Mouse (Mus musculus) T-helper 1 cell (primary cell): ENCODE results near the gene Mtus2.
"Not testable (repeated sequence)": the region's sequence is repeated elsewhere in the genome, so short reads cannot be mapped to it uniquely, and the experiment has no call there.

Source experiments
- in situ Hi-C: fragments of 300-600 bp; cut with MboI, MseI; formaldehyde crosslinking; loops from one replicate; pipeline ENCODE4 v1.15.1; 2025; ENCODE audit warnings: high pct_unique_total_duplicates

Mtus2 gene

DNA sequence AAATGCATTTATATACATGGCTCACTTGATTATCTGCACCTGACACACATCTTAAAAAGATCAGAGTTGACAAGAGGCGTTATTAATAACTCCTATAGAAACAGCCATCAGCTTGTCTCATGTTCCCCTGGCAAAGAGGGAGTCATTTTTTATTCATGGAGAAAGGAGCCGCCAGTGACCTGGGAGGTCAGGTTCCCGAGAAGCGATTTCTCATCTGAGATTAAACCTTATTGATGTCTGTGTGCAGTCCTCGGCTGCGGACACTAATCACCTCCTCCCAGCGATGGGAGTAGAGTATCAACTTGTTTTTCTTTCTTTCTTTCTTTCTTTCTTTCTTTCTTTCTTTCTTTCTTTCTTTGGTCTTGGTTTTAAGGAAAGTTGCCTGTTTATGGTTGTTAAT lies 150.8 kb downstream of the Mtus2 start:
- in situ Hi-C loops = no loop called here

- in situ Hi-C loops = no loop called here
Measured at GRCm38 (mm10) chr5:148108314-148108713, 151.2 kb downstream of the Mtus2 start.

DNA sequence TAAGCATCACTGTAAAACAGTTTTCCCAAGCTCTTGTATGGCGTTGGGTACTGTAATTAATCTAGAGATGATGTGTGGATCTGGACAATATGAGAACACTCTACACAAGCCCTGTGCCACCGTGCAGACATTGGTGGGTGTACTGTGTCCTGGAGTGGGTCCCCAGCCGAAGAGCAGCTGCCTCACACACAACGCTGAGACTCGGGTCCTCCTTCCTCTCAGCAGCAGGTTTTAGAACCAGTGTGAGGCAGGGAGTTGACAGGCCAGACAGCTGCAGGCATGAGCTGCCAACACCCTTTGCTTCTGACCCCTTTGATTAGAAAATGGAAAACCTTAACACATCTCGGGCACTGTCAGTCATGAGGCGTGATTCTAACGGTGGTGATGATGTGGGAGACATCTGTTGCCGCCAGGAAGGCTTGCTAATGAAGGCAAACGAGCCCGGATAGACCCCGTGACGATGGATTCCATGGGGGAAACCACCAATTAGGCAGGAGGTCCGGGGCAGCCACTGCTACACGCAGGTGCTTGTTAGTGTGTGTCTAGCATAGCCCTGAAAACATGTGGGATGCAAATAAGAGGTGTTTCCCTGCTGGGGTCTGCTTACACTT lies 158.2 kb downstream of the Mtus2 start:
- in situ Hi-C loops = no loop called here

- in situ Hi-C loops = no loop called here
Measured at GRCm38 (mm10) chr5:148124354-148124753, 167.2 kb downstream of the Mtus2 start.

DNA sequence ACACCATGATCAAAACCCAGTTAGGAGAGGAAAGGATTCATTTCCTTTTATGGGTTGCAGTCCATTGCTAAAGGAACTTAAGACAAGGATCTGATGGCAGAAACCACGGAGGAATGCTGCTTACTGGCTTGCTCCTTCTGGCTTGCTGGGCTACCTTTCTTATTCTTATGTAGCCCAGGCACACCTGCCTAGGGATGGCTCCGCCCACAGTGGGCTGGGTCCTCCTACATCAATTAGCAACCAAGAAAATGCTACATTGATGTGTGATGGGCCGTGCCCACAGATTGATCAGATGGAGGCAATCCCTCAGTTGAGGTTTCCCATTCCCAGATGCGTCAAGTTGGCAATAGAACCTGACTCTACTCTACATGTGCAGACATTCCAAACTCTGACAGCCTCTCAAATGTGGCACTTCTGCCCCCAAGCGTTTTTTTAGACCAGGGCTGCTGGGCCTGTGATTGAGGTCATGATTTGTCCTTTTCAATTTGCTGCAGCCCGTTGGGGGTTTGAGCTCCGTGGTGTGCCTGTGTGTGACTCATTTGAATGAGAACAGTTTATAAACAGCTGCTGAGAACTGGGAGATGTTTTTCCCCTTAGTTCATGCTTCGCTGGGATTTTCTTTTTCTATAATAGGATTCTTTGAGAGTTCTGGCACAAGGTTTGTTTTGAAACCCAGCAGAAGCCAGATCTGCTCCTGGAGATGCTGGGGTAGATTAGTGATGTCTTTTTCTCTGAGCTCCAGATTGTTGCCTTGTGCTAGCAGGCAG lies 173.8 kb downstream of the Mtus2 start:
- in situ Hi-C loops = loop anchor here (25.0 kb wide), 1 partner anchor 1606 kb away; no protein-coding TSS in a partner anchor

DNA sequence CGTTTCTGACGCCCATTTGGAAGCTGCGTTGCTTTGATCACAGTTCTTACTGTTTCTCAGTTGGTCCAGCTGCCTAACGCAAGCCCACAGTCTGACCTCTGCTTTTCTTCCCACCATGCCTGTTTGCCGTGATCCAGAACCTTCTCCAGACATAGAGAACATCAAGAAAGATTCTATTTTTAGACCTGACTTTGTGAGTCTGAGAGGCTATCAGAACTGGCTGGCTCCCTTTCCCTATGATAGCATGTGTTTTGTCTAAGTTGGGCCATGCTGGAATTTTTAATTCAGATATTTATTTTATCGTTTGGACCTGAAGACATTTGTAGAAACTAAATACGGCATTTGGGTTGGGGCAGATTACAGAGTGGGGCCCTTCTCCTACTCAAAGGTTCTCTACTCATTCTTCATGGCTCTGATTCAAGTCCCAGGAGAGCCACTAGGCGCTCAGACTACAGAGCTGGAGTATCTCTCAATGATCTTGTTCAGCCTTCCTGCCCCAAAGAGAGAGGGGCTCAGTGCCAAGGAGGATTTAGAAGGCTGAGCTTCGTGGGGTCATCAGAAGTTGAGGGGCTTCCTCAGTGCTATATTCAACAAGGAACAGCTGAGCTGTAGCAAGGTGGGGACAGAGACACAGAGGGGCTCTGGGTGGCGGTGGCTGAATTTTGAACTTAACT lies 174.5 kb downstream of the Mtus2 start:
- in situ Hi-C loops = loop anchor here (25.0 kb wide), 1 partner anchor 1606 kb away; no protein-coding TSS in a partner anchor

GRCm38 (mm10) chr5:148133448-148134060 lies 176.4 kb downstream of the Mtus2 start:
- in situ Hi-C loops = loop anchor here (25.0 kb wide), 1 partner anchor 1604 kb away; no protein-coding TSS in a partner anchor

DNA sequence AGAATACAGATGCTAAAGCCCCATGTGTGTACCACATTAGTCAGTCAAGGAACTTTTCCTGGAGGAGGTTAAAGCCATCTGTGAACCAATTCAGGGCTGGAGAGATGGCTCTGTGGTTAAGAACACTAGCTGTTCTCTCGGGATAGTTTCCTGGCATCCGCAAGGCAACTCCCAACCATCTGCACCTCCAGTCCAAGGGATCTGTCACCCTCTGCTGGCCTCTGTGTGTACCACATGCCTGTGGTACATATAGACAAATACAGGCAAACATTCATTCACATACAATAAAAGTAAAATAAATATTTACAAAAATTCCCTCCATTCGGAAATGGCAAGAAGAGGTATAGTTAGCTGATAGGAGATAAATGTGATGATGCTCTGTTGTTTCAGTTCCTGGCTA lies 184.5 kb downstream of the Mtus2 start:
- in situ Hi-C loops = loop anchor here (25.0 kb wide), 1 partner anchor 1596 kb away; no protein-coding TSS in a partner anchor

GRCm38 (mm10) chr5:148146200-148146823 lies 189.2 kb downstream of the Mtus2 start:
- in situ Hi-C loops = loop anchor here (25.0 kb wide), 1 partner anchor 1591 kb away; no protein-coding TSS in a partner anchor

DNA sequence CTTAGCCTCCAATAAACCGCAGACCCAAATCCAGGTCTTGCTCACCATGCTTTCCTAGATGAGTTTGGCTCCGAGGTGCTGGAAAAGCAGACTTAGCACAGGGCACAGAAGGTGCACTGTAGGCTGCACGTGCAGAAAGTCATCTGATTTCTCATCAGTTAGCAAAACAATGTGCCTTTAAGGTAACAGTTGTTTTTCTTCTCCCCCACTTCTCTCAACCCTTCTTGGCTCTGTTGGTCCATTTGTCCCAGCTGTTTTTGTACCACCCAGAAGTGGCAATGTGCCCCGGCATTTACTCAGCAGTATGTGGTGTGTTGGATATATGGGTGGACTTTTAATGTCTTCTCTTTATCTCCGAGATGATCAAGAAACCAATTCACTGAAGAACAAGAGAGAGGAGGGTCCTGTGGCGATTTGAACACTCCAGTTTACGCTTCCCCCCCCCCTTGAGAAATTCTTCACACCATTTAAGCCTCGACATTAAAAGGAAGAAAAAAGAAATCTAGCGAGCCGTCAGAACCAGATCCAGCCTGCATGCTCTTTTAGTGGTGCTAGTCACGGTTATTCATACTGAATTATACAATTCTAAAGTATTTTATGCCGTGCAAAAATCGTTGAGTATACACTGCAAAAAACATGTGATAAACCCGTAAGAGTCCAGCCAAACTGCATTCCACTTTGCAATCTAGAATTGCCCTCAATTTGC lies 194.9 kb downstream of the Mtus2 start:
- in situ Hi-C loops = no loop called here

DNA sequence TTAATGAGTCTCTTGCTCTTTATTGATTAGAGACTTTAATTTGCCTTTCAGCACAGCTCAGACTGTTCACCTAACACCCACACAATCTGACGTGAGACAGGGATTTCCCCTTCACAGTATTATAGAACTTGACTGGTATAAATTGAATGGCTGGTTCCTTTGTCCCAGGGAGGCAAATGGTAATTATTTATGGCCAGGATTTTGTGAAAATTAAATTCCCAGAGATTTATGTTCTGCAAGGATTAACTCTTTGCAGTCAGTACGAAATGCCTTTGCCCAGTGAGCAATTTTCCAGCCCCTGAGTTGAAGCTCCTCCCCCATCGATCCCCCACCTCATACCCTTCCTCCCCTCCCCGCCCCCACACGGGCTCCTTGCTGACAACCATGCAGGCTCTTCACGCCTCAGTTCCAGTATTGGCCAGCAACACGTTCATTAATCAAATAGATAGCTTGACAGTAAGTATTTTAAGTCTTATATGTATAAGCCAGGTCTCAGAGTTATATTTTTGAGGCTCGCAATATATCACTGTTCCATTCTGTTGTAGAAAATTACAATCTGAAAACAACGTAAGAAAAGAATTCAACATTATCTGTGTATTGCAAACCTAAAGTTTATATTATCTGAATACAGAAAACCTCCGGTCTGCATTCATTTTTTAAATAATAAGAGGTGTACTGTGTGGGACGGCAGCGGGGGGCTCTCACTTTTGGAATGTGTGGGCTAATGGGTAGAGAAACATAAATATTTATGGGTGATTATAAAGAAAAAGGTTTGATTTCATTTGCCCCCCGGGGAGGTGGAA lies 195.7 kb downstream of the Mtus2 start:
- in situ Hi-C loops = no loop called here

DNA sequence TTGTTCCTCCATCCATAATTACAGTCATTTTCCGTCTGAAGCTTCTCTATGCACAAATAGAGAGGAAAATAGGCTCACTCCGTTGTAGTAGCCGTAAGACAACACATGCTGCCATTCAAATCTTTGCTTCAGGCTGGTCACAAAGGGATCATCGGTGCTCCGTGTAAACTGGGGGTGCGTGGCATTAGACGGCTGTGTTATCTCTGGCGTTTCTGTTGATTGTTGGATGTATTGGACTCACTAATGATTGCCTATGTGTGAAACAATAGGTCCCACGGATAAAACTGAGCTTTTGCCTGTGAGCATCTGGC lies 196.2 kb downstream of the Mtus2 start:
- in situ Hi-C loops = no loop called here

GRCm38 (mm10) chr5:148154727-148155126 lies 197.6 kb downstream of the Mtus2 start:
- in situ Hi-C loops = no loop called here

- in situ Hi-C loops = no loop called here
Measured at GRCm38 (mm10) chr5:148159328-148159727, 202.2 kb downstream of the Mtus2 start.

DNA sequence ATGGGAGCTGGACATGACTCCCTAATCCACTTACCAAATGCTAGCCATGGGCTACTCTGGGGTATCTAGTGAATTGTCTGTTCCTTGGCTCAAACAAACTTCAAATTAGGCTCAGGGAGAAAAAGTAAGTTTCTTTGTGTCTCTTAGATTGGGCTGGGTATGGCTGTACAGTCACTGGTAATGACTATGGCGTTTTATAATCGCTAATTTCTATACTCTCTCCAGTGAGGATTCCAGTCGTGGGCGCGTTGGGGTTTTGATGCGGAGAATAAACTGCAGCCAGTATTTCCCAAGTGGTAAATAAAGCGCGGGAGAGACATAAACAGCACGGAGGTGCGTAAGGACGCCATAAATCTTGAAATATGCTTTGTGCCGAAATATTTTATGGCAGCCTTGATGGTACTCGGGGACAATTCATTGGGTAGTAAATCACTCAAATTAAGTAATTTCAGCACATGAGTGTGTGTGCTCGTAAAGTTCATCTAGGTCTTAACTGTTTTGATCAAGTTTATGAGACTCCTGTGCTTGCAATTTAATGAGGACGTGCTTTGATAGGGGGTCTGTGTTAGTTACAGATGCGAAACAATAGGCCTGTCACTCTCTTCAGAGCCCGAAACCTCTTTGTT lies 203.5 kb downstream of the Mtus2 start:
- in situ Hi-C loops = no loop called here

DNA sequence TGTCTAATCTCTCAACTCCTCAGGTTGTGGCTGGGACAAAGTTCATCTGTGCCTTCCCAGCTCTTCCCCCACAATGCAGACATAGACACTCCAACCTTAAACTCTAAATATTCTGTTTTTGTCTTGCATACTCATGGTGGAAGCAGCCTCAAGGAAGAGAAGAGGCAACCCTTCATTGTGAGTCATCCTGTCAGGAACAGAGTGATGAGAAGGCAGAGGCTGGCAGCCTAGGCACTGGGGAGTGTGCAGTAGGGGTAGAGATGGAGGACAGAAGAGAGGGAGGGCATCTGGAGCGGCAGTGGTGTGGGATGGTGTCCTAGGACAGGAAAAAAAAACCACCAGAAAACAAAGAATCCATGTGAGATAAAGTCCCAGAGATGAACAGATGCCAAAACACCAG lies 208.0 kb downstream of the Mtus2 start:
- in situ Hi-C loops = no loop called here

DNA sequence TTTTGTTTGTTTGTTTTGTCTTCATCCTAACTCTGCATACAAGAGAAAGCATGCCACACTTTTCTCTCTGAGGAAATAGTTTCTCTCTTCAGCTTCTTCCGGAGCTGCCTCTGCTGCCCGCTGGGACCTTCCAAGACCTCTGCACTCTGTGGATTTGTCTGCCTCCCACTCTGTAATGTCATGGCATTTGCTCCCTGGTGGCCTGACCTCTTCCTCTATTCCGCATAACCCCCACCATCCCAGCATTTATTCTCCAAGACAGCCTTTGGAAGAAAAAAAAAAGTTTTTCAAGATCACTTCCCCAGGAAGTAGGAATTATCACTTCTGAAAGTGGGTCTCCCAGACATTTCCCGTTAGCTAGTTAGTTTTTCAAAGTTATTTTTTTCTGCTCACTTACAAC lies 218.0 kb downstream of the Mtus2 start:
- in situ Hi-C loops = no loop called here

DNA sequence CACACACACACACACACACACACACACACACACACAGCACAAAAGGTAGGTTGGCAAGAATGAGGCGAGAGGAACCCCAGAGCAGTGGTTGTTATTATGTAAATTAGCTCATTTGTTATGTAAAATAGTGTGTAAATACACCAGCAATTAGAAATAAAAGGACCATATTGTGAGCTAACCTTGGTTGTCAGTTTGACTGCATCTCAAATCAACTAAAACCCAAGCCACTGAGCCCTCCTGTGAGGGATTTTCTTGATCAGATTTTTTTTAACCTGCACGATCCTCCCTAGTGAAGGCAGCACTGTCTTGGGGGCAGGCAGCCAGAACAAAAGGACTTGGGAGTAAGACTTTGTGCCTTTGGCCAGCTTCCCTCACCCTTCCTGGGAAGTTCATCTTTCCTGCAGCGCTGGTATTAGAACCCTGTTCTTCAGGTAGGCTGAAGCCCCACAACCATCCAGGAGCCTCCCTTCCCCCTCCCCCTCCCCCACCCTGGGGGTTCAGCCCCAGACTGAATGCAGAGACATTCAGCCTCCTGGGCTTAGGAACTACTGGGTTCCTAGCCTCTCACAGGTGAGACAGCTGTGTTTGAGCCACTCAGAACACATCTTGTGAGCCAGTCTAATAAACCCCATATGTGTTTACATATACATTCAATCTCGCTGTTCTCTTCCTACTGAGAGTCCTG lies 218.8 kb downstream of the Mtus2 start:
- in situ Hi-C loops = no loop called here

GRCm38 (mm10) chr5:148176539-148176938 lies 219.4 kb downstream of the Mtus2 start:
- in situ Hi-C loops = not testable (repeated sequence)
